Mouse (Mus musculus) gastrocnemius, postnatal 10 days (tissue): ENCODE results near the gene Rps6ka1. TPM values are rescaled to one million over a fixed set of nuclear protein-coding genes. Genes with fewer than 3 reads are reported as not detected.
"Not testable (repeated sequence)": the region's sequence is repeated elsewhere in the genome, so short reads cannot be mapped to it uniquely, and the experiment has no call there.

Experiments
- DNase-seq: peaks from one replicate; pipeline ENCODE4 v3.0.0; 2021; ENCODE audit warnings: mixed read lengths
- long read RNA-seq, 2 experiments: library from polyadenylated mRNA; stranded (forward); transcript quantifications; one replicate each; pipeline ENCODE4 v2.0.0; 2021
- total RNA-seq, 2 experiments: library from RNA; stranded (reverse); gene quantifications; 2 replicates each; pipeline ENCODE4 v1.2.3; 2021

Gene Rps6ka1
- 1 to 10 TPM; 7.2 to 8.1 TPM for total RNA-seq
- long read RNA-seq, experiment 1, transcript Rps6ka1-202 (22 exons, 3,135 nt) = major isoform, 9 of 16 reads
- long read RNA-seq, experiment 1, partial matches to known transcripts = 1 of 16 reads
- long read RNA-seq, experiment 1, other reads (novel, unspliced or antisense) = 2 of 16 reads
- long read RNA-seq, experiment 2, transcript Rps6ka1-202 (22 exons, 3,135 nt) = major isoform, 9 of 19 reads
- long read RNA-seq, experiment 2, partial matches to known transcripts = 2 of 19 reads
- long read RNA-seq, experiment 2, other reads (novel, unspliced or antisense) = 1 of 19 reads

- DNase-seq = peak; percentile 57
Observed at GRCm38 (mm10) chr4:133887672-133888453, at the start of gene Rps6ka1. Gene Rps6ka1, minus strand, starts transcription at chr4:133887797.

- DNase-seq = no peak
Observed at GRCm38 (mm10) chr4:133931785-133932184, 44.2 kb upstream of the Rps6ka1 start.

- no peak for DNase-seq
Observed at GRCm38 (mm10) chr4:133931349-133931748, 43.8 kb upstream of the Rps6ka1 start.

GRCm38 (mm10) chr4:133929278-133929670 is 41.7 kb upstream of the Rps6ka1 start:
- DNase-seq = no peak

- no peak for DNase-seq
Observed at GRCm38 (mm10) chr4:133928576-133929277, 41.1 kb upstream of the Rps6ka1 start.

- no peak for DNase-seq
Observed at GRCm38 (mm10) chr4:133925204-133925603, 37.6 kb upstream of the Rps6ka1 start.

- no peak for DNase-seq
Observed at GRCm38 (mm10) chr4:133923743-133924142, 36.1 kb upstream of the Rps6ka1 start.

GRCm38 (mm10) chr4:133918093-133918825 is 30.7 kb upstream of the Rps6ka1 start:
- DNase-seq = not testable (repeated sequence)

- no peak for DNase-seq
Observed at GRCm38 (mm10) chr4:133911983-133912382, 24.4 kb upstream of the Rps6ka1 start.

GRCm38 (mm10) chr4:133910236-133911211 is 22.9 kb upstream of the Rps6ka1 start:
- peak; percentile 93 for DNase-seq

GRCm38 (mm10) chr4:133908051-133908450 is 20.5 kb upstream of the Rps6ka1 start:
- no peak for DNase-seq

GRCm38 (mm10) chr4:133907086-133907485 is 19.5 kb upstream of the Rps6ka1 start:
- no peak for DNase-seq

GRCm38 (mm10) chr4:133906336-133906735 is 18.7 kb upstream of the Rps6ka1 start:
- DNase-seq = not testable (repeated sequence)

- no peak for DNase-seq
Observed at GRCm38 (mm10) chr4:133905167-133905566, 17.6 kb upstream of the Rps6ka1 start.

GRCm38 (mm10) chr4:133904326-133904725 is 16.7 kb upstream of the Rps6ka1 start:
- no peak for DNase-seq

GRCm38 (mm10) chr4:133903372-133903771 is 15.8 kb upstream of the Rps6ka1 start:
- DNase-seq = no peak

GRCm38 (mm10) chr4:133902510-133902909 is 14.9 kb upstream of the Rps6ka1 start:
- no peak for DNase-seq

- DNase-seq = no peak
Observed at GRCm38 (mm10) chr4:133900887-133901286, 13.3 kb upstream of the Rps6ka1 start.

GRCm38 (mm10) chr4:133900352-133900751 is 12.8 kb upstream of the Rps6ka1 start:
- no peak for DNase-seq

GRCm38 (mm10) chr4:133899241-133899800 is 11.7 kb upstream of the Rps6ka1 start:
- no peak for DNase-seq

- DNase-seq = no peak
Observed at GRCm38 (mm10) chr4:133898151-133898550, 10.6 kb upstream of the Rps6ka1 start.
